Comparison of ENCODE assay signal across 25 mouse cellular contexts in genomic region chr17:84304141-84304540, GRCm38 (mm10).
"Had no signal": no experiment of that assay in that cellular context is flagged by ENCODE, and none has a peak within 500 bp of the region (broad histone marks: within the 10 kb centered on the region; RNA-seq: fewer than 3 reads in every experiment).

No protein-coding gene starts in this region.

- DNase-seq: gastrocnemius, adult 2 months; gastrocnemius, postnatal 10 days; gastrocnemius, postnatal 25 days; heart, adult 18-20 months; heart, postnatal 14 days; heart, postnatal 4 days; kidney, adult 18-20 months; kidney, adult 8-10 months; kidney, postnatal 10 days; kidney, postnatal 25 days; kidney, postnatal 4 days; liver had no signal

- H3K9me3 ChIP-seq: heart, embryonic 12.5 days; hindbrain, embryonic 10.5 days; hindbrain, embryonic 12.5 days; intestine, embryonic 15.5 days; limb, embryonic 10.5 days; limb, embryonic 12.5 days had no signal

- H3K4me2 ChIP-seq: heart, embryonic 12.5 days; hindbrain, embryonic 12.5 days; hindbrain, embryonic 14.5 days; intestine, embryonic 15.5 days; limb, embryonic 12.5 days had no signal

- H3K4me1 ChIP-seq: hindbrain, embryonic 10.5 days; hindbrain, embryonic 12.5 days; intestine, embryonic 15.5 days had no signal

- H3K9ac ChIP-seq: heart, embryonic 12.5 days; hindbrain, embryonic 12.5 days; hindbrain, embryonic 14.5 days; intestine, embryonic 15.5 days; limb, embryonic 12.5 days had no signal

- H3K4me3 ChIP-seq: gastrocnemius, adult 2 months; heart, embryonic 12.5 days; hindbrain, embryonic 10.5 days; hindbrain, embryonic 12.5 days; intestine, embryonic 15.5 days; layer of hippocampus, adult 2 months; left cerebral cortex, adult 2 months; limb, embryonic 10.5 days; limb, embryonic 12.5 days had no signal

- ATAC-seq: forebrain, embryonic 16.5 days; hindbrain, embryonic 16.5 days; inflammation-experienced regulatory T-cells, adult 6 months; intestine, embryonic 15.5 days; intestine, postnatal 0 days had no signal

- H3K27me3 ChIP-seq: heart, embryonic 12.5 days; hindbrain, embryonic 12.5 days; intestine, embryonic 15.5 days; limb, embryonic 12.5 days had no signal

- H3K27ac ChIP-seq: gastrocnemius, adult 2 months; hindbrain, embryonic 10.5 days; hindbrain, embryonic 12.5 days; hindbrain, embryonic 14.5 days; intestine, embryonic 15.5 days; layer of hippocampus, adult 2 months; left cerebral cortex, adult 2 months; limb, embryonic 10.5 days; limb, embryonic 12.5 days had no signal
